Mouse (Mus musculus): Measurements from ENCODE around the gene Pou4f1. TPM values are rescaled to one million over a fixed set of nuclear protein-coding genes. Genes with fewer than 3 reads are reported as not detected.
A peak's percentile ranks its signal among the peaks of the same experiment; 100 is the strongest.
"Not testable (repeated sequence)": the region's sequence is repeated elsewhere in the genome, so short reads cannot be mapped to it uniquely, and the experiment has no call there.

The Pou4f1 gene
- not detected in 2 replicates for polyA plus RNA-seq (2012; ENCODE audit: insufficient read depth, insufficient read length, missing spikeins)

DNA sequence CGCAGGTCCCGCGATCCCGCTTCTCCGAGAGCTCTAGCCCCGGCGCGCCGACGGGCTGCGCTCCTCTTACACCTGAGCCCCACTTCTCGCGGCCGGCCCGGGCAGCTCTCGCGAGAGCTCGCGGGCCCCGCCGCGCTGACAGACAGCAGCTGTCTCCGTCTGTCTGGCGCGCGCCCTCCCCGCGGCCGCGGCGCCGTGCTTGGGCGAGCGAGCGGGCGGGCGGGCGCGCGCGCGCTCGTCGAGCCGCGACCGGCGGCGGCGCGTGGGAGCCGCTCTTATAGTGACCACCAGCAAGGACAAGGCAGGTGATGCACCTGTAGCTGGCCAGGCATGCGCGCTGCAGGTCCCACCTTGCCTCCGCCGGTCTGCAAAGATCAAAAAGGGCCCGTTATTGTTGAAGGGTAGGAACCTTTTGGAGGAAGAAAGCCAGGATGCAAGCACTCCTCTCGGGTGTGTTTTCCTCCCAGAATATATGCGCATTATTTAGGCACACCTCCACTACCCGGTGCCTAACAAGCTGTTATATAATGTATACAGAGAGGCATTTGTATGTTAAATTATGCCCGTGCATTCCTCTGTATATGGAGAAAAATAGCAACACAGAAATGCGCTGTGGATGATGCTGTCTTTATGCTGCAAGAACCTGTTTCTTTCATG lies at the start of gene Pou4f1:
Gene Pou4f1, minus strand, starts transcription at position 34 of the 657 bp plus-strand sequence.
- Histone ChIP-seq H3K4me1 (ENCODE audit: control insufficient read depth, insufficient read depth, insufficient read length, low read length) (peaks cover 7% of the 10 kb centered on the region), H3K4me3 (ENCODE audit: insufficient read depth, low read depth, low read length) (peak within 1 kb of the TSS; percentile 51), H3K27ac (replicated peaks; ENCODE audit: low read depth, low read length) (no peak within 1 kb of the TSS)

DNA sequence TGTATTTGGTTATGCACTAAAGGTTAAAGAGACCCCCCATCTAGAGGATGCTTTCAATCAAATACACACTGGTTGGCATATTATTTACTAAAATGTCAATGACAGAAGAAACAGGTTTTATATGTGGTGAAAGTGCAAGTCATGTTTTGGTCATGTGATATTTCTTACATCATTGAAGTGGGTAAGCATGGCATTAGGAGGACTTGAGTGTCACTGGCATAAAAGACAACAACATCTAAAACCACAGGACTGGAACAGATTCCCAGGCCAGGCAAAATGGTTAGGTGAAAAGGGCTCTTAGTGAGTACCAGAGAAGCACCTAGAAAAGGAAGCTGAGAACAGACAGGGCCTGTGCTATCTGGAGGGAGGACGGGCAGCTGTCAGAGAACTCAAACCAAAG lies 43.9 kb upstream of the Pou4f1 start:
- no peak overlapping the region for H3K27ac ChIP-seq (replicated peaks; ENCODE audit: low read depth, low read length)
- no peaks in the 10 kb centered on the region for H3K4me1 ChIP-seq (ENCODE audit: control insufficient read depth, insufficient read depth, insufficient read length, low read length)

DNA sequence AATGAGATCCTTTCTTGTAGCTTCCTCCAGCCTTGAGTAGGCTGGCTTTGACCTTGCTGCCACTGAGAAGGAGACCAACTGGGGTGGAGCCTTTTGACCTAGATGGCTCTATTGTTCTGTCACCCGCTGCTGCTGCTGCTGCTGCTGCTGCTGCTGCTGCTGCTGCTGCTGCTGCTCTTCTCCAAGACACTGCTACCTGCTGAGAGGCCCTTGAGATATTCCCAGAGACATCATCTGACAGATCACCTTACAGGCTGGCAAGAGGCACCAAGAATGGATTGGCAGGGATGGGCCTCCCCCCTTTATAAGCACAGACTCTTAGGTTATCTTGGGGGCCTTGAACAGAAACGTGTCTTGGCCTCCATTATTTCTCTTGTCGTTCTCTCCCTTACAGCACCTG lies 35.0 kb upstream of the Pou4f1 start:
- H3K4me3 ChIP-seq (ENCODE audit: insufficient read depth, low read depth, low read length); H3K27ac ChIP-seq (replicated peaks; ENCODE audit: low read depth, low read length); H3K4me1 ChIP-seq (ENCODE audit: control insufficient read depth, insufficient read depth, insufficient read length, low read length): not testable (repeated sequence)

More for the DNA sequence above, 43.9 kb upstream of the Pou4f1 start:
- H3K4me3 ChIP-seq (ENCODE audit: insufficient read depth, low read depth, low read length): no peak overlapping the region

GRCm38 (mm10) chr14:104479751-104480150 lies 12.0 kb upstream of the Pou4f1 start:
- Histone ChIP-seq H3K4me1 (ENCODE audit: control insufficient read depth, insufficient read depth, insufficient read length, low read length) (no peaks in the 10 kb centered on the region), H3K27ac (replicated peaks; ENCODE audit: low read depth, low read length) (no peak overlapping the region), H3K4me3 (ENCODE audit: insufficient read depth, low read depth, low read length) (no peak overlapping the region)

DNA sequence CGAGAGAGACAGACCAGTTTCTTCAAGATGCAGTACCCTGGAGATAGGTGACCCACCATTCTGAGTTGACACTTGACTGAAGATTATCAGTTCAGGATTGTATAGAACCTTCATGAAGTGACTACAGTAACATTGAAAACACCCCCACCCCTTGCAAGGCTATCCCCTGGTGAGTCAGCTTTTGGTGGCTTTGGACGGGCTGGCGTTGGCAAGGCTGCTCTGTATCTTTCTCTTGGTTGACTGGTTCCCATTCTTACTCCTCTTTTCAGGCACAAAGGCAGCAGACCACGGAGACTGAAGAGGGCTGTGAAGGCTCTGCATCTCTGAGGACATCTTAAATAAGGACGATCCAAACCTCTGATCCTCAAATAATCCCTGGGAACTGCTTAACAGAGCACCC lies 10.8 kb upstream of the Pou4f1 start:
- peaks cover 3% of the 10 kb centered on the region for H3K4me1 ChIP-seq (ENCODE audit: control insufficient read depth, insufficient read depth, insufficient read length, low read length)
- H3K4me3 ChIP-seq (ENCODE audit: insufficient read depth, low read depth, low read length): no peak overlapping the region
- H3K27ac ChIP-seq (replicated peaks; ENCODE audit: low read depth, low read length): no peak overlapping the region

DNA sequence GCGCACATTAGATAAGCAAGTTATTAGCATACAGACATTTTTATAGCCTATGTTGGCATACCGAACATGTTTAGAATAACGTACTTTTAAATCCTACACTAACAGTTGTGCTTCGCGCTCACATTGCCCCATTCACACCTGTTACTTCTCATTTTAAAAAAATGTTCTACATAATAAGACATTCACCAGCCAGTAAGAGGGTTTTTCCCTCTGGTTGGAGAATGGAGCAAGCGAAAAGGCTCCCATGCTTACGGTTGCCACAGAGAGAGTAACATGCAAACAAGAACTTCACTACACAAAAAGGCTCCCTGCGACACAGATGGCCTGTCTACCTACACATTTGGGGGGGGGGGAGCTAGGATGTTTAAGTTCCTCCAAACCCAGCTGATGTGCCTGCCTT lies 9.8 kb upstream of the Pou4f1 start:
- Histone ChIP-seq H3K4me1 (ENCODE audit: control insufficient read depth, insufficient read depth, insufficient read length, low read length) (peaks cover 7% of the 10 kb centered on the region), H3K27ac (replicated peaks; ENCODE audit: low read depth, low read length) (no peak overlapping the region)

DNA sequence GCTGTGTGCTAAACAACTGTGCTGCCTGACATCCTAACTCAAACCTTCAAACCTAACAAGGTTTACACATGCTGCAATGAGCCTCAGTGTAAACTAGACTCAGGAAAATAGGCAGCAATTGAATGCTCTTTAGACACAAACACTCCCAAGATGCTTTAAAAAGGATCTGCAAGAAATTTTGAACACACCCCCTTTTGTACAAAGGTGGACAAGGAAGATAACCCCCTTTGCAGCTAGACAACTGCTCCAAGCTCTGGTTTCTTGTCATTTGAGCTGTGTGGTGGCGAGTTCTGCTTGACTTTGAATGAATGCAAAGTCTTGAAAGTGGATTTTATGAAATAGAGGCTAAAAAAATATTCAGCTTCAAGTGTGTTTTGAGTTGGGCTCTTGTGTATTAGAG lies 7.6 kb upstream of the Pou4f1 start:
- no peak overlapping the region for H3K27ac ChIP-seq (replicated peaks; ENCODE audit: low read depth, low read length)
- peaks cover 12% of the 10 kb centered on the region for H3K4me1 ChIP-seq (ENCODE audit: control insufficient read depth, insufficient read depth, insufficient read length, low read length)
- H3K4me3 ChIP-seq (ENCODE audit: insufficient read depth, low read depth, low read length): no peak overlapping the region

More for the DNA sequence above, 9.8 kb upstream of the Pou4f1 start:
- no peak overlapping the region for H3K4me3 ChIP-seq (ENCODE audit: insufficient read depth, low read depth, low read length)

- no peak overlapping the region for H3K27ac ChIP-seq (replicated peaks; ENCODE audit: low read depth, low read length)
- peaks cover 9% of the 10 kb centered on the region for H3K4me1 ChIP-seq (ENCODE audit: control insufficient read depth, insufficient read depth, insufficient read length, low read length)
- H3K4me3 ChIP-seq (ENCODE audit: insufficient read depth, low read depth, low read length): no peak overlapping the region
Observed at GRCm38 (mm10) chr14:104468623-104468970, 798 bp upstream of the Pou4f1 start.

DNA sequence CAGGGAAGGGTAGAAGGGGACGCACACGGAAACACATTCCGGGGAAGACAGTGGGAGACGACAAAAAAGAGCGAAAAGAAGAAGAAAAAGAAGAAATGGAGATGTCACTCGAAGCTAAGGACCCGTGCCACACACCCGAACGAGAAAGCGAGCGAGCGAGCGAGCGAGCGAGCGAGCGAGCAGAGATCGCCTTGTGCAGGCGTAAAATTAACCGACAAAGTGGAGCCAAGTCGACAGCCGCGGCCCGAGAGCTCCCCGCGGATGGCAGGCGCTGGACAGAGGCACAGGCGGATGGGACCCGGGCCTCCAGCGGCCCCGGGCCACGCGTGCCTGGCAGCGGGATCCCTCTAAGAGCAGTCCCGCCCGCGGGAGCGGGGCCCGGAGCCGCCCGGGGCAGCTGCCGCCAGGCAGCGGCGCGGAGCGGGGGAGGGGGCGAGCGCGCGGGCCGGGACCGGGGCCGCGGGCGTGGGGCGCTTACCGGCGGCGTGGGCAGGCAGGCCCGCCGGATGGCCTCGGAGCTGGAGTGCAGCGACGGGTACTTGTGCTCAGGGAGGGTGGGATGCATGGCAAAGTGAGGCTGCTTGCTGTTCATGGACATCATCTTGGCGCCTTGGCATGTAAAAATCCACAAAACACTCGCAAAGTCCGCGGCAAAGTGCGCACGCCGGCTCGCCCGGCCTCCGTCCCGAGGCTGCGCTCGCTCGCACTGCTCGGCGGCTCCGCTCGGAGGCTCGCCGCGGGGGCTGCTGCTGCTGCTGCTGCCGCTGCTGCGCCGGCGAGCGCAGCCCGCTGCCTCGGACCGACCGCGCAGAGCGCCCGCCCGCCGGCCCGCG lies 450 bp downstream of the Pou4f1 start:
- Histone ChIP-seq H3K4me3 (ENCODE audit: insufficient read depth, low read depth, low read length) (peak overlapping the region; percentile 51), H3K4me1 (ENCODE audit: control insufficient read depth, insufficient read depth, insufficient read length, low read length) (peaks cover 5% of the 10 kb centered on the region), H3K27ac (replicated peaks; ENCODE audit: low read depth, low read length) (no peak overlapping the region)

DNA sequence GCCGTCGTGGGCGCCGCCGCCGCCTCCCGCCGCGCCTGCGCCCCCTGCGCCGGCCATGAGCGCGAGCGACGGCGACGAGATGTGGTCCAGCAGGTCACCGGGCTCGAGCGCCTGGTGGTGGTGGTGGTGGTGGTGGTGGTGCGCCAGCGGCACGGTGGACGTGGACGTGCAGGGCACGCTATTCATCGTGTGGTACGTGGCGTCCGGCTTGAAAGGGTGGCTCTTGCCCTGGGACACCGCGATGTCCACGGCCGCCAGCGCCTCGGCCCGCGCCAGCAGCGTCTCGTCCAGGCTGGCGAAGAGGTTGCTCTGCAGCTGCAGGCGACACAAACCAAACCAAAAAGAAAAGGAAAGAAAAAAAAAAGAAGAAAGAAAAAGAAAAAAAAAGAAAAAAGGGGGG lies 1.2 kb downstream of the Pou4f1 start:
- Histone ChIP-seq H3K27ac (replicated peaks; ENCODE audit: low read depth, low read length) (no peak overlapping the region), H3K4me1 (ENCODE audit: control insufficient read depth, insufficient read depth, insufficient read length, low read length) (no peaks in the 10 kb centered on the region; the same call in 1 of the 2 replicates), H3K4me3 (ENCODE audit: insufficient read depth, low read depth, low read length) (no peak overlapping the region)

GRCm38 (mm10) chr14:104465483-104466235 lies 2.1 kb downstream of the Pou4f1 start:
- Histone ChIP-seq H3K27ac (replicated peaks; ENCODE audit: low read depth, low read length) (no peak overlapping the region), H3K4me3 (ENCODE audit: insufficient read depth, low read depth, low read length) (peak overlapping the region; percentile 25), H3K4me1 (ENCODE audit: control insufficient read depth, insufficient read depth, insufficient read length, low read length) (no peaks in the 10 kb centered on the region; the same call in 1 of the 2 replicates)

- no peak overlapping the region for H3K4me3 ChIP-seq (ENCODE audit: insufficient read depth, low read depth, low read length)
- H3K27ac ChIP-seq (replicated peaks; ENCODE audit: low read depth, low read length): no peak overlapping the region
- H3K4me1 ChIP-seq (ENCODE audit: control insufficient read depth, insufficient read depth, insufficient read length, low read length): no peaks in the 10 kb centered on the region; the same call in 1 of the 2 replicates
Observed at GRCm38 (mm10) chr14:104464841-104465240, 3.0 kb downstream of the Pou4f1 start.

- H3K4me3 ChIP-seq (ENCODE audit: insufficient read depth, low read depth, low read length): no peak overlapping the region
- no peaks in the 10 kb centered on the region; the same call in 1 of the 2 replicates for H3K4me1 ChIP-seq (ENCODE audit: control insufficient read depth, insufficient read depth, insufficient read length, low read length)
- H3K27ac ChIP-seq (replicated peaks; ENCODE audit: low read depth, low read length): no peak overlapping the region
Observed at GRCm38 (mm10) chr14:104463631-104464250, 4.1 kb downstream of the Pou4f1 start.

DNA sequence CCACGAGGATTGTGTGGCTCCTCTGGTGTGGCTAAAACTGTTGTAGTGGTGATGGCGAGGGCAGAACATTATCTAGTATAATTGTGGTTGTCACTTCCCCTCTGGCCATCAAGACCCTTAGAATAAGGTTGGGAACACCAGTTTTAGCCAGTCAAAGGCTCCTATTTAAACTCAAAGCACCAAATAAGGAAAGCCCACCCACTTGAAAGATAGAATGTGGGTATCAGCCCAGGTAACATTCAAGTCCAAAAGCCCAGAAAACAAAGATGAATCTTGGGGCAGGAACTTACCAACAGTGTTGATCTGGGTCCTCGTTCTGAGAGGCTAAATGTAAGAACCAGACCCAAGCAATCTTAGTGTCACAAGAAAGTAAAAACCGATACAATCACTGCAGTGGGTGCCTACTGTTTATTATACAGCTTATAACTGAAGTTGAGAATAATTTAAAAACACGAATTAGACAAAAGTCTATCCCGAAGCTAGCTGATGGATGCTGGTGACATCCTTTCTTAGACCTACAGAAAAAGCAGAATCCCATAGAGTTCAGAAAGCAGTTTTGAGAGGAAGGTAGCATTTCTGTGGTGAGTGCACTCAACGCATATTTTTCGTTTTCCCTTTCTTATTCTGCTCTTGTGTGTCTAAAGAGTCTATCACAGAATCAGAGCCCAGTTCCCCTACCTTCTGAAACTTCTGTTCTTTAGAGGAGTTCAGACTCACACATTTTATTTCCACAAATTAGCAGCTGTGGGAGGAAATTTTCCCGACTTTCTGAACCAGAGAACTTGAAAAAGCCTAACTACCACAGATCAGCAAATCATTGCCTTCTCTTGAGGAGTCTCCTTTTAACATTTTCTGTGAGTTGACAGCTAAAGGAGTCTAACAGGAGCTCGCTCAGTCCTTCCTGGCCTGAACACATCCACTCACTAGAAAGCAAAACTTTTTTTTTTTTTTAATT lies 6.2 kb downstream of the Pou4f1 start:
- Histone ChIP-seq H3K4me1 (ENCODE audit: control insufficient read depth, insufficient read depth, insufficient read length, low read length) (no peaks in the 10 kb centered on the region; the same call in 1 of the 2 replicates), H3K27ac (replicated peaks; ENCODE audit: low read depth, low read length) (no peak overlapping the region), H3K4me3 (ENCODE audit: insufficient read depth, low read depth, low read length) (no peak overlapping the region)
